Comparison of ENCODE assay signal across 25 mouse cellular contexts in genomic region chr17:31285867-31286266, GRCm38 (mm10). TPM values are rescaled to one million over a fixed set of nuclear protein-coding genes. Genes with fewer than 3 reads are reported as not detected.
DNase-seq lines count a peak whose midpoint lies in the region; ATAC-seq and TF ChIP-seq lines count a peak whose summit lies in the region.
"Had no signal": no experiment of that assay in that cellular context is flagged by ENCODE, and none has a peak within 500 bp of the region (broad histone marks: within the 10 kb centered on the region; RNA-seq: fewer than 3 reads in every experiment).

No protein-coding gene starts in this region.

- in situ Hi-C loops in CH12.LX (cut with MboI; ENCODE audit: low pct_ligation_motif_present, low pct_unique_long_range_greater_than_20kb, low sequenced_read_pairs): no loop called here

- H3K9ac ChIP-seq in CH12.LX (ENCODE audit: insufficient read depth, low read depth): no peak overlapping the region
- H3K9ac ChIP-seq: embryonic facial prominence, embryonic 15.5 days; forebrain, embryonic 15.5 days; heart, embryonic 15.5 days; hindbrain, embryonic 13.5 days; liver, embryonic 15.5 days; lung, embryonic 15.5 days; midbrain, embryonic 15.5 days had no signal

- no peak for TF ChIP-seq RAD21 in CH12.LX (IDR thresholded peaks at IDR 0.05; ENCODE audit: low read depth, low read length)

- no peak for TF ChIP-seq CTCF in CH12.LX (conservative IDR thresholded peaks at IDR 0.05 in 1 of 2, IDR thresholded peaks at IDR 0.05 in 1 of 2; ENCODE audit: low read depth in 2 of 2, low read length in 2 of 2)

- no peaks in the 10 kb centered on the region for H3K36me3 ChIP-seq in CH12.LX (replicated peaks in 1 of 2; ENCODE audit: control insufficient read depth in 1 of 2, insufficient read depth in 1 of 2, low read length in 1 of 2)
- H3K36me3 ChIP-seq: embryonic facial prominence, embryonic 15.5 days; forebrain, embryonic 15.5 days; heart, embryonic 15.5 days; hindbrain, embryonic 13.5 days; limb, embryonic 10.5 days; liver, embryonic 15.5 days; lung, embryonic 15.5 days; midbrain, embryonic 15.5 days had no signal

- H3K27ac ChIP-seq in CH12.LX (ENCODE audit: insufficient read depth, low read depth): no peak overlapping the region
- H3K27ac ChIP-seq: embryonic facial prominence, embryonic 15.5 days; forebrain, embryonic 15.5 days; heart, embryonic 15.5 days; hindbrain, embryonic 13.5 days; left cerebral cortex, adult 2 months; limb, embryonic 10.5 days; liver, embryonic 15.5 days; lung, embryonic 15.5 days; midbrain, embryonic 15.5 days had no signal

- H3K4me1 ChIP-seq in CH12.LX (ENCODE audit: control insufficient read depth in 1 of 2, insufficient read depth in 2 of 2): peaks cover 2 to 11% of the 10 kb centered on the region in 2 experiments
- H3K4me1 ChIP-seq: embryonic facial prominence, embryonic 15.5 days; heart, embryonic 15.5 days; lung, embryonic 15.5 days had no signal

- no peak overlapping the region for H3K4me2 ChIP-seq in CH12.LX (ENCODE audit: insufficient read depth, low read depth, poor library complexity, severe bottlenecking)
- H3K4me2 ChIP-seq: embryonic facial prominence, embryonic 15.5 days; forebrain, embryonic 15.5 days; heart, embryonic 15.5 days; hindbrain, embryonic 13.5 days; liver, embryonic 15.5 days; lung, embryonic 15.5 days; midbrain, embryonic 15.5 days had no signal

- TF ChIP-seq POLR2A in CH12.LX (IDR thresholded peaks at IDR 0.05; ENCODE audit: low read depth, low read length): no peak

- H3K4me3 ChIP-seq in CH12.LX (replicated peaks in 1 of 3; ENCODE audit: low read depth in 2 of 3, low read length in 2 of 3, poor library complexity in 1 of 3): no peak overlapping the region
- H3K4me3 ChIP-seq: embryonic facial prominence, embryonic 15.5 days; forebrain, embryonic 15.5 days; heart, embryonic 15.5 days; hindbrain, embryonic 13.5 days; left cerebral cortex, adult 2 months; limb, embryonic 10.5 days; liver, embryonic 15.5 days; lung, embryonic 15.5 days; midbrain, embryonic 15.5 days had no signal

- DNase-seq in left cerebral cortex, postnatal 4 days: peak; percentile 68
- DNase-seq in left cerebral cortex, adult 9 months (ENCODE audit: low spot score in 2 of 2): no peak
- peak; percentile 61 for DNase-seq in A20 (ENCODE audit: low read depth, low spot score)
- DNase-seq in CH12.LX (ENCODE audit: extremely low read depth): peak; percentile 24
- no peak for DNase-seq in ovary, postnatal 14 days (ENCODE audit: low spot score)
- DNase-seq in gastrocnemius, postnatal 25 days: no peak
- DNase-seq: adrenal gland, postnatal 14 days; gastrocnemius, postnatal 14 days; heart, postnatal 36 days; kidney, adult 8-10 months; kidney, postnatal 10 days; liver; right cerebral cortex, adult 18-20 months; right cerebral cortex, postnatal 4 days; thymus, postnatal 14 days had no signal

- peak; percentile 23; the same call in 1 of the 2 replicates for ATAC-seq in megakaryocyte, adult 5-6 weeks (ENCODE audit: poor library complexity, severe bottlenecking)
- ATAC-seq: forebrain, embryonic 15.5 days; midbrain, embryonic 15.5 days had no signal

- TF ChIP-seq EP300 in CH12.LX (IDR thresholded peaks at IDR 0.05; ENCODE audit: low read length): peak; percentile 70

- dilution Hi-C loops in CH12.LX (cut with MboI; ENCODE audit: extremely low pct_ligation_motif_present, extremely low pct_unique_long_range_greater_than_20kb, low sequenced_read_pairs): no loop called here

- peaks cover 10% of the 10 kb centered on the region for H3K27me3 ChIP-seq in CH12.LX (replicated peaks)
- H3K27me3 ChIP-seq: embryonic facial prominence, embryonic 15.5 days; forebrain, embryonic 15.5 days; heart, embryonic 15.5 days; hindbrain, embryonic 13.5 days; liver, embryonic 15.5 days; lung, embryonic 15.5 days; midbrain, embryonic 15.5 days had no signal

- intact Hi-C loops in left cerebral cortex, postnatal 4 days (cut with DNase I): no loop called here

- no peaks in the 10 kb centered on the region for H3K79me2 ChIP-seq in CH12.LX (replicated peaks; ENCODE audit: control insufficient read depth, extremely low read depth, insufficient read depth, poor library complexity, severe bottlenecking)

- H3K9me3 ChIP-seq in CH12.LX (replicated peaks; ENCODE audit: low read length): no peaks in the 10 kb centered on the region
- H3K9me3 ChIP-seq: embryonic facial prominence, embryonic 15.5 days; forebrain, embryonic 15.5 days; heart, embryonic 15.5 days; hindbrain, embryonic 13.5 days; limb, embryonic 10.5 days; liver, embryonic 15.5 days; lung, embryonic 15.5 days; midbrain, embryonic 15.5 days had no signal

TF ChIP-seq in CH12.LX, 34 proteins besides CTCF, POLR2A, EP300 and RAD21:
- peak; percentile 80 for TF ChIP-seq IRF4 (IDR thresholded peaks at IDR 0.05; ENCODE audit: low read depth, low read length)
- no peak for TF ChIP-seq HCFC1 (IDR thresholded peaks at IDR 0.05; ENCODE audit: low read depth, low read length)
- TF ChIP-seq BHLHE40 (IDR thresholded peaks at IDR 0.05; ENCODE audit: low read depth, low read length): peak; percentile 17; the same call in 1 of the 2 replicates
- no peak for TF ChIP-seq USF1 (IDR thresholded peaks at IDR 0.05; ENCODE audit: low read depth, low read length)
- no peak for TF ChIP-seq ZC3H11A (IDR thresholded peaks at IDR 0.05; ENCODE audit: low read depth, low read length)
- no peak for TF ChIP-seq TCF12 (IDR thresholded peaks at IDR 0.05; ENCODE audit: low read depth, low read length)

RNA-seq across cellular contexts. Expression of gene Slc37a1, which starts 0.7 kb away (rescaled TPM):
- 10 to 100 TPM; 18.4 to 19.4 TPM for total RNA-seq in left cerebral cortex, postnatal 4 days (2021)
- total RNA-seq in CH12.LX (2012; rRNA removed) (4.7 and 6.6 TPM in 2 replicates), CH12.LX (2014; rRNA removed) (1.9 and 2.1 TPM in 2 replicates)
- 2.2 and 2.4 TPM in 2 replicates for polyA plus RNA-seq in CH12.LX (2012; ENCODE audit: insufficient read length, low read depth)
- 6.3 and 8.1 TPM in 2 replicates for total RNA-seq in megakaryocyte, adult 5-6 weeks (2015)
- total RNA-seq in megakaryocyte, adult 5-6 weeks (2017): 3.9 and 10.6 TPM in 2 replicates
- total RNA-seq in gastrocnemius, postnatal 25 days (2021): 1 to 10 TPM; 3.0 to 5.2 TPM

RNA-seq across cellular contexts. Expression of gene Rsph1, which starts 8.7 kb away (rescaled TPM):
- total RNA-seq in left cerebral cortex, postnatal 4 days (2021): 10 to 100 TPM; 11.9 to 12.6 TPM
- not detected in 2 replicates for total RNA-seq in CH12.LX (2012; rRNA removed)
- total RNA-seq in CH12.LX (2014; rRNA removed): not detected in 2 replicates
- polyA plus RNA-seq in CH12.LX (2012; ENCODE audit: insufficient read length, low read depth): not detected in 2 replicates
- 0.36 TPM in 2 replicates for total RNA-seq in megakaryocyte, adult 5-6 weeks (2015)
- 0.66 and 1.1 TPM in 2 replicates for total RNA-seq in megakaryocyte, adult 5-6 weeks (2017)
- 10 to 100 TPM in 1 of 2 experiments, 1 to 10 TPM in 1; 8.0 to 10.2 TPM for total RNA-seq in gastrocnemius, postnatal 25 days (2021)

Comparison
In these comparisons a context has a peak if more than half of its experiments do, and no peak if none do; other contexts are left out.
1. DNase-seq: peak in left cerebral cortex, postnatal 4 days (single experiment), A20 (single experiment) and CH12.LX (single experiment); none in left cerebral cortex, adult 9 months (0 of 2), ovary, postnatal 14 days (single experiment) and gastrocnemius, postnatal 25 days (single experiment).
2. RNA of gene Rsph1, which starts 8.7 kb away (total RNA-seq): 11.9 to 12.6 TPM in left cerebral cortex, postnatal 4 days and 8.0 to 10.2 TPM in gastrocnemius, postnatal 25 days; 0.36 to 1.1 TPM in megakaryocyte, adult 5-6 weeks and not detected in CH12.LX; every median in the first group is over 4 times any median in the second.